Mouse (Mus musculus): ENCODE measurements around the gene Dmtf1. TPM values are rescaled to one million over a fixed set of nuclear protein-coding genes. Genes with fewer than 3 reads are reported as not detected.
A peak's percentile ranks its signal among the peaks of the same experiment; 100 is the strongest.

Dmtf1 gene
- polyA plus RNA-seq, 1 experiment, result 14.6 TPM

- no peak for DNase-seq (ENCODE audit: low read depth)
Observed at GRCm38 (mm10) chr5:9107296-9108089, 54.1 kb downstream of the Dmtf1 start.

- DNase-seq (ENCODE audit: low read depth), result no peak
Observed at GRCm38 (mm10) chr5:9106806-9107205, 54.8 kb downstream of the Dmtf1 start.

- no peak for DNase-seq (ENCODE audit: low read depth)
Observed at GRCm38 (mm10) chr5:9103958-9104357, 57.6 kb downstream of the Dmtf1 start.

- no peak for DNase-seq (ENCODE audit: low read depth)
Observed at GRCm38 (mm10) chr5:9102696-9103095, 58.9 kb downstream of the Dmtf1 start.

- no peak for DNase-seq (ENCODE audit: low read depth)
Observed at GRCm38 (mm10) chr5:9100849-9101801, 60.5 kb downstream of the Dmtf1 start.

GRCm38 (mm10) chr5:9100207-9100848 lies 61.2 kb downstream of the Dmtf1 start, which contains the start of gene Tmem243:
TSS of gene Tmem243 (plus strand) at chr5:9100668.
- no peak for DNase-seq (ENCODE audit: low read depth)

GRCm38 (mm10) chr5:9093490-9093889 lies 68.1 kb downstream of the Dmtf1 start:
- DNase-seq (ENCODE audit: low read depth), result no peak

GRCm38 (mm10) chr5:9092716-9093115 lies 68.9 kb downstream of the Dmtf1 start:
- DNase-seq (ENCODE audit: low read depth), result no peak

- DNase-seq (ENCODE audit: low read depth), result no peak
Observed at GRCm38 (mm10) chr5:9090493-9091106, 71.0 kb downstream of the Dmtf1 start.

- no peak for DNase-seq (ENCODE audit: low read depth)
Observed at GRCm38 (mm10) chr5:9086924-9087719, 74.5 kb downstream of the Dmtf1 start.

- DNase-seq (ENCODE audit: low read depth), result no peak
Observed at GRCm38 (mm10) chr5:9079773-9080501, 81.6 kb downstream of the Dmtf1 start.

- DNase-seq (ENCODE audit: low read depth), result peak; percentile 59
Observed at GRCm38 (mm10) chr5:9073177-9073854, 88.3 kb downstream of the Dmtf1 start.

- DNase-seq (ENCODE audit: low read depth), result no peak
Observed at GRCm38 (mm10) chr5:9071360-9071759, 90.2 kb downstream of the Dmtf1 start.

GRCm38 (mm10) chr5:9069599-9070209 lies 91.9 kb downstream of the Dmtf1 start:
- DNase-seq (ENCODE audit: low read depth), result no peak

GRCm38 (mm10) chr5:9068886-9069285 lies 92.7 kb downstream of the Dmtf1 start:
- DNase-seq (ENCODE audit: low read depth), result no peak

Measured in gonadal fat pad, adult 2 months (tissue).